Mouse (Mus musculus): ENCODE measurements around the gene Insig1.

The Insig1 gene

DNA sequence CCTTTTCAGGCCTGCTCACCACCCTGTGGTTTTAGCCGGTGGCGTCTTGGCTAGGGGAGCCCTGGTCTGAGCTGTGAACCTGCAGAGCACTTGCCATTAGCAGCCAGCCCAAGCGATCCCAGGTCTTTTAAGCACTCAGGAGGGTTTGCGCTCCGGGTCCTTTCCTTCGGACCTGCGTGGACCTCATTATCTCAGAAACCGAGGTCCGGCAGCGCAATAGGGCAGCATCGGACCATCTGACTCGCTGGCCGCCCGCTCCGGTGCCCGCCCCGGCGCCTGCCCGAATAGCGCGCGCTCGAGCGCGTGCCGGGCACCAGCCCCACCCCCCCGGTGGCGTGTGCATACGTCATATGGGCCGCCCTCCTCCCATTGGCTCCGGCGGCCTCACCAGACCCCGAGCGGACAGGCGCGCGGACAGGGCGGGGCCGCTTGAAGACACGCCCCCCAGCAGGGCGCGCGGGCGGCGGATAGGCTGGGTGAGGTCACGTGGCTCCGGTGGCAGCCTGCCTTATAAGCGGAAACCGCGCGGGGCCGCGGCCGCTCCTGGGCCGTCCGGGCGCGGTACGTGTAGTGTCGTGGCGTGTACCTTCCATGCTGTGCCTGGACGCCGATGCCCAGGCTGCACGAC, at the start of gene Insig1:
Gene Insig1 (plus strand): TSS at position 536 of the 628 bp plus-strand sequence.
- peak; percentile 100 for DNase-seq

DNA sequence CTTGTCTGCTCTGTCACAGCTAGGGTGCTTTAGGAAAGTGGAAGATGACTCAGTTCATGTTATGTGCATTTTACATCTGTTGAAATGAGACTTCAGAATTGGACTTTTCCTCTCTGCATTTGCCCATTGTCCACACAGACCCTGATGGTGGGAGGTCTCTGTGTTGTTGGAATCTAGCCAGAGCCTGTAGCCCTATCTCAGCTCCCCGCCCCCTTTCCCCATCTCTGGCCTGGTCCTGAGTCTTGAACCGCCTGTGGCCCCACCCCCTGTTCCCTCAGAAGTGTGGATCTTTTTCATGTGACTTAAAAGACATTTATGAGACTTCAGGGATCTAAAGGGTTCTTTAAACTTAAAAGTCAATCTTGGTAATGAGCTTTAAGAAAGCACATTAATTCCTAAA, 47.7 kb upstream of the Insig1 start:
- DNase-seq, result no peak

DNA sequence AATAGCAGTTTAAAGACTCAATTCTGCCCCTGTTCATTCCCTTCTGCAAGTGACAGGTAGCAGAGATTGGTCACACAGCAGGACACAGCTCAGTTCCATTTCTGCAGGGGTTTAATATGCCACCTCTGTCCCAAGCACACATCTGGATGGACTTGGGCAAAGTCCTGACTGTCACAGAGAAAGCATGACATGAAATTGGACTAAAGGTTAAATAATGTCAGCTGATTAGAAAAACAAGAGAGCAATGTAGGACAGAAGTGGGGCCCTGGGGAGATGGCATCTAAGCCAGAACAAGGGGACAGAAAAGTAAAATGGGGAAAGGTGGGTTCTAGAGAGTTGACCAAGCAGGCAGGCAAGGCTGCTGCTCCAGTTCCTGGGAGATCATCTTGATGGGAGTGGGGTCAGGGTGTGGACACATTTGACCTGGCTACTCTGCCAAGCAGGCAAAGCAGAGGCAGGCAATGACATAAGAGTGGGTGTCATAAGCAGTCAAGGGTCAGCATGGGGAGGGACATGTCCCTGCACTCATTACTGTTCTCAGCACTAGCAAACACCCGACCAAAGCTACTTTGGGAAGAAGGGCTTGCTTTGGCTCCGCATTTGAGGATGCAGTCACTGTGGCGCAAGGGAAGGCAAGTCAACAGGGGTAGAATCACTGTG, 39.5 kb upstream of the Insig1 start:
- DNase-seq, result no peak

DNA sequence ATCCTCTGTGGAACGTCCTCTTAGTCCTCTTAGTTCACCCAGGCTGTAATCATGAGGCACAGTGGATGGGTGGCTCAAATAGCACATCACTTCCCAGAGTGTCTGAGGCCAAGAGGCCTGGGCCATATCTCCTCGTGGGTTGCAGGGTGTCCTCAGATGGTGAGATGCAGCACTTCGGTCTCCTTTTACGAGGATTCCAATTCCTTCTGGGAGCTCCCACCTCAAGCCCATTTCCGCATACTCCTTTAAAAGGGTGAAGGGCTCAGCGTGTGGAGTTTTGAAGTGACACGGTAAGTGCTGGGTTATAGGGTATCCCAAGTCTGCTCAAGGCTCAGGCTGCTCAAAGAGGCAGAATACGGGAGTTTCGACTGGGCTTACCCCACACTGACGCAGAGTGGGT, 38.3 kb upstream of the Insig1 start:
- no peak for DNase-seq

DNA sequence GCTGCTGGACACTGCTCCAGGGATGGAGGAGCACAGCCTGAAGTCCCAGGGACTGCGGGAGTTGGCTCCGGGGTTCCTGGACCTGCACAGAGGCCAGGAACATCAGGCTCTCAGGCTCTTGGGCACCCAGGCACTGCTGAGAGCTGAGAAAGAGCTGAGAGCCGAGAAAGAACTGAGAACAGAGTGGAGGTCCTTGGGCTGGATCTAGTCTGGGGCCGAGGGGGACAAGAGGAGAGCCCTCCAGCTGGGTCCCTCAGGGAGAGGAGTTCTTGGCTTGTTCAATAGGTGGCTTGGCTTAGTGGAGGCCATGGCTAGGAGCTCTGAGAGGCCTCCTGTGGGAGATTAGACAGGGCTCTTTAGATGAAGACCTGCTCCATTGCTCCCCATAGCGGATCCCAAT, 37.9 kb upstream of the Insig1 start:
- DNase-seq, result no peak

DNA sequence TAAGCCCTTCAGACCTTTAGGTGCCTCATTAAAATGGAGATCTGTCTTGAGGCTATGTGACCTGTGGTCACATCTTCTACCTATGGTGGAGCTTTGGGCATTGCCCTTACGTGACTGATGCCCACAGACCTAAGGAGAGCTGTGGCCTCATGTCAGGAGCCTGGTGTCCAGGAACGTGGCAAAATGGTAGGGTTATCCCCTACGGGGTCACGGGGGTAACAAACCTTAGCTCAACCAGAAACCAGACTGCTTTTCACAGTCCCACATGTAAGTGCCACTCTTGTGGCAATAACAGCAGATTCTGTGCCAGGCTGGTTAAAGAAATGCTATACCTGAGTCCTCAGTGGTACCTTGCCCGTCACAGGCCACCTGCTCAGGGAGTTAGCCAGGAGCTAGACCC, 37.3 kb upstream of the Insig1 start:
- no peak for DNase-seq

DNA sequence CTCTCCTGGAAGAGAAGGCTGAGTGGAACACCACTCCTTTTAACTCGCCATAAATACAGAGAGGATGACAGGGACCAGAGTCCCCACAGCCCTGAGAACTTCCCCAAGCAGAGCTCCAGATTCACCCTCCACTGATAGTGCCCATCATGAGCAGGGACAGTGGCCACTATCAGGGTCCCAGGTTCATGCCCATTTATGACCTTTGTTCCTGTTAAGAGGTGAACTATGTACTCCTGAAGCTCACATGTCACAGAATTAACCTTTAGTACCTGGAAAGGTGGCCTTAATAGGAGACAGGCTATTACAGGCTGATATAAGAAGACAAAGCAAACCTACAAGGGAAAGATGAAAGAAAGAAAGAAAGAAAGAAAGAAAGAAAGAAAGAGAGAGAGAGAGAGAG, 35.2 kb upstream of the Insig1 start:
- no peak for DNase-seq

DNA sequence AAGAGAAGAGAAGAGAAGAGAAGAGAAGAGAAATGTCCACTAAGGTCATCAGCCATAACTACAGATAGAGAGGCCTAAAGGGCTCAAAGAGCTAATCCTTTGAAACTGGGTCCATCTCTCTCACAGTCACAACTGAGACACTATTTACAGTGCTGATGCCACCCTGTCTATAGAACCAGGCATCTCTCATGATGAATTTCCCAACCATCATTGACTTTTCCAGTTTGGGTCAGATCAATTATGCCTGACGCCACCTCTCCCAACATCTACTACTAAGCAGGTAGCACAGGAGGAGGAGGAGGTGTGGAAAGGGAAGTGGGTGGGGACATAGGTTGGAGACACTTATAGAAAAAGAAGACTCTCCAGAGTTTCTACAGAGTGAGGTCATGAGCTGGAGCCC, 34.6 kb upstream of the Insig1 start:
- no peak for DNase-seq

DNA sequence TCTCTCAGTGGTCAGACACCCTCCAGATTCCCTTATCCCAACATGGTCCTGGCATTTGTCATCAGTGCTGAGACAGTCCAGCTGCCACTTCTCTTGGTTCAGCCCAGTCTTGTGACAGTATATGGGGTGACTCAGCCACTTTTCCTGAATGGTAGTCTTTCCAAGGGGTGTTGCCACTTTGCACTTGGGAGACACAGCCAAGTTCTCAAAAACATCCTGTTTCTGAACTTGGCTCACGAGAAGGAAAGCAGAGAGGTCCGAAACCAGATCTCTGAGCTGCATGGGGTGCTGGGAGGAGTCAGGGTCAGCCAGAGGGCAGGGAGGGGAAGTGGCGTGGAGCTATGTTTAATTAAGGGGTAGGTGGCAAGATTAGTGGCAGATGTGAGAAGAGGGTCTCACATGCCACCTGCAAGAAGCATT, 34.0 kb upstream of the Insig1 start:
- no peak for DNase-seq

DNA sequence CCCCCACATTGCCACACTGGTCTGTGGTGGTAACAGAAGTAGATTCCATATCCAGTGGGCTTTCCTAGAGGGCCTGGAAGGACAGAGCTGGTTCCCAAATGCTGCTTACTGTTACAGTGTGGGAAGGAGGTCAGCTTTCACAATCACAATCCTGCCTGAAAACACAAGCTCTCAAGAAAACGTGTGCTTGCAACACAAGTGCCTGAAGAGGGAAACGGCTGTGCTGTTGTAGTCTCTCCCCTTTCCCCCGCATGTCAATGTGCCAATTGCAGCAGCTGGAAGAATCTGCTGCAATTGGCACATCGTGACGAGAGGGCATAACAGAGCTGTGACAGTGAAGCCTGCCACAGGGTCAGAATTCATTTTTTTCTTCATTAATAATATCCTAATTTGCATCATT, 33.5 kb upstream of the Insig1 start:
- no peak for DNase-seq

DNA sequence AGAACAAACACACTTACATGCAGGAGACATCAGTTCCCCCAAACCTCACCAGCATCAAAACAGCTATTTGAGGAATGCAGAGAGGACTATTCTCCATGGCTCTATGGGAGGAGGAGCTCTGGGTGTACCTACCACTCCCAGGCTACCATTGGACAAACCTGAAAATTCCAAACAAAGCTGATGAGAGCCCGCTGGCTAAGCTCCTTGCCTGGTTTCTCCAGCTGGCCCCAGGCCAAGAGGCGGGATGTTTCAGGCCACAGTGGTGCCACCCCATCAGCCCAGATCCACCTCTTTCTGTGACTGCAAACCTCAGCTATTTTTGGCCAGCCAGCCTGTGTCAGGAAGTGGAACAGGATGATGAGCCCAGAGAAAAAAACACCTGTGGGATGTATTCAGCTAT, 33.0 kb upstream of the Insig1 start:
- DNase-seq, result peak; percentile 8

DNA sequence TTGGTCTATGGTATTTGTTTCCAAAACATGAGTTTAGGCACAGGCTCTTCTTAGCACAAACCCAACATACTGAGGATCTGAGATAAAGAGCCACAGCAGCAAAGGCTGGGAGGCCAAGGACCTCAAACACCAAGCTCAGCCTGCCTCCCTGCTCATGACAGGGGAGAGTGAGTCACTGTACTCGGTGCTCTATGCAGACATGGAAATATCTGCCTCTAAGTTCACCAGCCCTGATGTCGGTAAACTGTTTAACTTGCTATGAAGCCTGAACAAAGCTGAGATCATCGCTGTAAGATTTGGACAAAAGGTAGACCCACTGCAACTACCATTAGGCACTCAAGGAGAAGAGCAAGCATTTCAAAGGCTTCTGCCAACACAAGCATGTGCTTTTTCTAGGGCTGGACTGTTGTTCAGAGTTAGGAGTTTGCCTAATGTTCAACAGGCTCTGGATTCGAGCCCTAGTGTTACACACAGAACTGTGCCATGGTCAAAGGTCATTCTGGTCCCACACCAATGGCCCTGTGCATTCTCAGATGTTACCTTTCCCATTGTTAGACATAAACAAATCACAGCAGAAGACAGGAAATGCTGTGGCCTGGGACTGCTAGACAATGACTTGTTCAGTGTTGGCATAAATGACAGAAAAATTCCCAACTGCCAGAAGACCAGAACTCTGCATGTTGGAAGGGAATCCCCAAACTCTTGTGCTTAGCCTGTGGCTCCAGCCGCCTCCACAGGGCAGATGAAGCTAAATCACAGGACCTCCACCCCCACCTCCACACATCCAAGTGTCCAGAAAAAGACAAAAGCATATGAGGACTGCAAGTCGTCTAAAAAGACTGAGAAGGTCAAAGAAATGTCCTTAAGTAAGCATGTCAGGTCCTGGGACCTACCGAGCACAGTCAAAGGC, 31.2 kb upstream of the Insig1 start:
- DNase-seq, result no peak

DNA sequence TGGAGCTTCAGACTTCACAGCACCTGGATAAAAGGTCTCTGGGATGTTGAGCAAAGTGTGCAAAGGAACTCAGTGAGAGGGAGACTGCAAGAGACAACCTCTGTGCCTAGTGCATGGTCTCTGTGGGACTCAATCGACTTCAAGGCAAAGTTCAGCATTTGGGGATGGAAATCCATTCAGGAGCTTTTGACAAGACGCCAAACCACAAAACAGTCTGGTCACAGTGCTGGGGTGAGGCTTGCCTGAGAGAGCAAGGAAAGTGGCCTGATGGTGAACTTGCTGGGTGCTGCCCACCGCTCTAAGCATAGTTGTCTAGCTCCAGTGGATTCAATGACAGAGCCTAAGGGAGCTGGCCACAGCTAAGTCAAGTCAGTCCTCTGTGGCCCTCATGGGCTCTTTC, 30.4 kb upstream of the Insig1 start:
- no peak for DNase-seq

DNA sequence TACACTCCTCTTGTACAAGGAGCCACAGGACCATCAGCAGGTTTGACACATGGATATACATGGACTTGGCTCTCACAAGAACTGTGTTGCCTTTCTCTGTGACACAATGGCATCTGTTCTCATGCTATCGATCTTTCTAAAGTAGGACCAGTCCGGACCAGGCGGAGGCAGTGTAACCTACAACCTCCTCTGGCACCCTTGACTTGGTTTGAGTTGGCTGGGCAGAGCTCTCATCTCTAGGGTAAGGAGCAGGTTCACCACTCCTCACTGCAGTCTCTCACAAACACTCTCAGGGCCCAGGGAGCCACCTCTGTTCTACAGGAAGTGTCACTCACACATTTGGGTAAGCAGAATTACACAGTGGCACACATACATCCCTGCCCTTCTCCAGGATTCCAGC, 29.1 kb upstream of the Insig1 start:
- no peak for DNase-seq

DNA sequence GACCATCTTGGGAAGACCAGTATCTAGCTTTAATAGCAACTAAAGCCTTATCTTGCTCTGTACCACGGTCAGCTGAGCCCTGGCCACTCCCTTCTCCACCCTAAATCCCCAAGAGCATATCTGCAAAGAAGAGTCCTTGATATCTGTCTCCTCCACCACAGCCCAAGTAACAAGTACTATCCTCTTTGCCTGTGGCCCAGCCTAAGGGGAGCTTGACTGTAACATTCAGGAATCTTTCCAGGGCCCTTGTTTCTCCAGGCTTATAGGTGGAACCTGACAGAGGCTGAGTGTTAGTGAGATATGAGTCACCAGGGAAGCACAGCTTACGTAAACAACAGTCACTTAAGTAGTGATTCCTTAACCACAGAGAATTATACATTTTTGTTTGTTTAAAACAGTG, 28.4 kb upstream of the Insig1 start:
- DNase-seq, result no peak

DNA sequence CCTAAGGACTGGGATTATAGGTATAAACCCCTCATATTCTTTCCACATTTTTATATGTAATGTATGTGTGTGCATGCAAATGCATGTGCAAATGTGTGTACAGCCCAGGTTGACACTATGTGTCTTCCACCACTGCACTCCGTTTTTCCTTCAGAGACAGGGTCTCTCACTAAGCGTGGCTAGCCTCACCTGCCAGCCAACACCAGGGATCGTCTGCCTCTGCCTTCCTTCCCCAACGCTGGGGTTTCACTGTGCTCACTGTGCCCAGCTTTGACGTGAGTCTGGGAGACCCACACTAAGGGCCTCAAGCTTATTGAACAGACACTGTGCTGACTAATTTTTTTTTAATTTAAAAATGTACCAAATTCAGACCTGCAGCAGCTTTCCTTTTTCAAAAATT, 27.8 kb upstream of the Insig1 start:
- DNase-seq, result no peak

DNA sequence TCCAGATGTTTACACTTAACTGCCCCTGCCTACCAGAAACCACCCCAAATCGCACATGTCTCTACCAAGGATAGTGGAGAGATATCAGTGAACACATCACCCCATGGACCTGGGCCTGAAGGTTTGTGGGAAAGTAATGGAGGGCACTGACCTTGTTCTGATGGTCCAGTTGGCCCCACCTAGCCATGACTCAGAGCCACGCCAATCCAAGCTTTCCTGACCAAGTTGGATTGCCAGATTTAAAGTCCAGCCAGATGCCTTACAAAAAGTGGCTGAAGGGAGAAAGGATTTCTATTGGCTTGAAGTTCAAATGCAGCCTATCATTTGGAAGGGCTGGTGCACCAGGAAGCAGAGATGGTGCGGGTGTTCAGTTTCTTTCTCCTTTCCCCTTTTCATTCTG, 24.2 kb upstream of the Insig1 start:
- DNase-seq, result no peak

DNA sequence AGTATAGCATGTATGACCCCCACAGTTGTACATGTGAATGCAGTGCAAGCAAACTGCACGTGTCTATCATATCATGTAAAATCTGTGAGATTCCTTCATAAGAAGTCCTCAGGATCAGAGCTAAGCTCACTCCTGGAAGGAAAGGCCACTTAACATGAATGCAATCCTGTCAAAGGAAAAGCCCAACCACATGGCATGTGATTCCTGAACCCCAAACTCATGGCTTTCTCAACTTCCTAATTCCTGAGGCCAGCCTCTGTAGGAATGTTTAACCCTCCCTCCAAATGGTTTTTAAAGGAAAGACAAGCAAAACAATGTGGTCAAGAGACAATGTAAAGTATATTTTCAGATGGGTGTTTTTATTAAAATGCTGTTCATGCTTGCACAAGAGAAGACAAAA, 23.2 kb upstream of the Insig1 start:
- no peak for DNase-seq

DNA sequence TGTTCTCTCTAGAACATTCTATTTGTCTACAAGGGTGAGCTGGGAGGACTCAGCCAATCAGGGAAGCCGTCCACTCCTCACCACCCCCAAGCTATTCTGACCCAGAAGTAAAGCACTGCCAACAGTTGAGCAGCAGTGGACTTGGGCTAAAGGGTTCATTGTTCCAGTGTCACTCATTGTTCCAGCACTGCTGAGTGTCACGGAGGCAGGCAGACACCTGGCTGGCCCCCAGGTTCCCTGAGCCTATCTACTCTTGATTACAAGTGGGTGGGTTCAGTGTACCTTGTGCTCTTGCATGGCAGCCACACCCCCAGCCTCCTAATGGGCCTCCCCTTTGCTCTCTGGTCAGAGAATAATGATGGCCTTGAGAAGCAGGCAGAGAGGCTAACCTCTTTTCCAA, 15.7 kb upstream of the Insig1 start:
- no peak for DNase-seq

DNA sequence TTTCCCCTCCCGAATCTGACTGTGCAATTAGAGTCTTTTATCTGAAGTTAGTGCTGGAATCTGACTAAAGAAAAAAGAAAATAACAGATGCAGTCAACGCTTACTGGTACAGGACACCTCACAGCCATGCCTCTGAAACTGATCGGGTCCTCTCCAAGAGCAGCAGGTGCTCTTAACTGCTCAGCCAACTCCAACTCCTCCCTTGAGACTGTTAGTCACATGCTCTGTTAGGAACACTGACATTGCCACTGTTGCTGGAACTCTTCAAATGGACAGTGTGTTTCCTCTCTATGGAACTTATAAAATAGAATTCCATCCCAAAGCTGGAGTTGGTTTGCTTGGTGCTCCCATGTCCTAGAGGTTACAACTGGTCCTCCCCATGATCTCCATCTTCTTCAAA, 14.3 kb upstream of the Insig1 start:
- no peak for DNase-seq

DNA sequence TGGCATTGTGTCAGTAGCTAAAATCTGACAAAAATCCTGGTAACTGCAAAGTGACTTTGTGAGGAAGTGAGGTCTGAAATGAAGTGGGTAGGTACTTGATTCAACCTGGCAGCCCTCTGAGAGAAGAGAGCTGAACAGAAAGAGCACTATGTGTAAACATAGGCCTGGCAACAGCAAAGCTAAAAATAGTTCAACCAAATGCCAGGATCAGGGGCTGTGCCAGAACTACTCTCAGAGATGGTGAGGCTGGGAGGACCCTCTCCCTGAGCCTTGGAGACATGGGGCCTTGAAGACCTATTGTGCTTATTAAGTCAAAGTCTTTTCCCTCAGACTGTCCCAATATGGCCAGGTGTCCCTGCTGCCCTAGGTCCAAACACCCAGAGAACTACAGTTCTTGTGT, 10.7 kb upstream of the Insig1 start:
- no peak for DNase-seq

DNA sequence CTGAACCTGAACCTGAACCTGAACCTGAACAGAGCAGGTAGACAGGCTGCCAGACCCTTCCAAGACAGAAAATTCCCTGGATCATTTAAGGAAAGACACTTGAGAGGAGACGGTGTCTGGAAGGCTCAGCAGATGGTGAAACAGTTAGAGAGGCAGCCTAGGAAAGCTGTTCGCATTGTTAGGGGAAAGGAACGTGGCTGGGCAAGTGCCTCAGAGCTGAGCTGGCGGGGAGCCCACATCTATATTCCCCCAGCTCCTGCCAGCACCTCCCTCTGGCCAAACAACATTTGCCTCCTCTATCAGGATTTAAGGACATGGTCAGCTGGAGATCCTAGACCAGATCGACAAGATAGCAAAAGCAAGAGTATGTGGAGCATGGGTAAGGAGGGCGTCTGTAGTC, 10.2 kb upstream of the Insig1 start:
- DNase-seq, result peak; percentile 20

DNA sequence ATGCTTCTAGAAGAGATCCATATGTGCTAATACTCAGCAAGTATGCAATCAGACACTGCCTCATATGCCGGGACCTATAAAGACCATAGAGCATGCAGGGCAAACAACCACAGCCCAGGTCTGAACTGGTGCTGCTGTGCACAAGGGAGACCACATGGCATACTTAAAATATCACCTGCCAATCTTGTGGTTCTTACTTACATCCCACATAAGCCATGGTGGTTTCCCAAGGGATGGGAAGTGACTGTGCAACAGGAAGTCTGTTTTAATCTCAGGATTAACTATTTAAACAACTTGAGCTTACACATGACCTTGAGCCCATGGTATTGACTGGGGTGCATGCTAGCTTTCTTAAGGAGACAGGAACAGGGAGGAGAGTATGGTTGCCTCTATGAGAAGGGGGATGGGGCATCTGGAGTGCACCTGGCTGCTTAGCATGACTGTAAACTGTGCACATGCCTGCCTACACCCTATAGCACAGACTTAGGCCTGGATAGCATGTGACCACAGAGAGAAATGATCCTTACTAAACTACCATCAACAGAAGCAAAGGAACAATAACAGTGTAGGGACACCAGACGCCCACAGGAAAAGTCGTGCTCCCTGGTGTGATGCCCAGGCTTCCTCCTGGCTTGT, 7.1 kb upstream of the Insig1 start:
- no peak for DNase-seq

DNA sequence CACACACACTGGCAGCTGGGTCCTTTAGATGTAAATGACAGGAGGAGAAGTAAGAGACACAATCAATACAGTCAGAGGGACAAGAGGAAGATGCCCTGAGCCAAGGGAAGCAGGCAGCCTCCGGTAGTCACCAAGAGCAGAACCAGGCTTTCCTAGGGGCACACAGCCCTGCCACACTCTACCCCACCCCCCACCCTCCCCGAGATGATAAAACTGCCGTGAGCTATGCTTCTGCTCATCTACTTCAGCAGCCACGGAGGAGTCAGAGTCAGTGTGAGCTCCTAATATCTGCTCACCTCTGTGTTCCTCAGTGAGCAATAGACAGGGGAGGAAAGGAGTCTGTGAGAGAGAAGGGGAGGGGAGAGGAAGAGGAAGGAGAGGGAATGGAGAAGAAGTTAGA, 5.9 kb upstream of the Insig1 start:
- no peak for DNase-seq

All from right cerebral cortex, postnatal 25 days (tissue).